Mouse (Mus musculus): Measurements from ENCODE around the gene Slc35d1.

DNA sequence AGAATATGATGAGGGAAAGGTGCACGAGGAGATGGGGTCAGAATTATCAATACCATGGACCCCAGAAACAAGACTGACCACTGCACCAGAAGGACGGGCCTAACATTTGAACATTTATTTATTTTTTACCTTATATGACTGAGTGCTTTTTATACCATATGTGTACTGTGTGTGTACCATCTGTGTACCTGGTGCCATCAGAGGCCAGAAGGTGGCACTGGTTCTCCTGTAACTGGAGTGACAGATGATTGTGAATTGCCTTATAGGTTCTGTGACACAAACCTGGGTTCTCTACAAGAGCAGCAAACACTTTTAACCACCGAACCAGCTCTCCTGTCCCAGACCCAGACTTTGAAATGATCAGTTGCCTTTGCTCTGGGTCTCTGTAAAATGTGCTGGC, 43.9 kb upstream of the Slc35d1 start:
- no peak for TF ChIP-seq CTCF (IDR thresholded peaks at IDR 0.05; ENCODE audit: insufficient read depth, low read length)
- no peak for TF ChIP-seq POLR2A (IDR thresholded peaks at IDR 0.05; ENCODE audit: borderline replicate concordance, extremely low read depth, low read depth, low read length)
